Mouse (Mus musculus): ENCODE results near the gene Msantd2. TPM values are rescaled to one million over a fixed set of nuclear protein-coding genes. Genes with fewer than 3 reads are reported as not detected.

Gene Msantd2
- polyA plus RNA-seq, 1 experiment from 2014 or later, result 27.9 TPM

DNA sequence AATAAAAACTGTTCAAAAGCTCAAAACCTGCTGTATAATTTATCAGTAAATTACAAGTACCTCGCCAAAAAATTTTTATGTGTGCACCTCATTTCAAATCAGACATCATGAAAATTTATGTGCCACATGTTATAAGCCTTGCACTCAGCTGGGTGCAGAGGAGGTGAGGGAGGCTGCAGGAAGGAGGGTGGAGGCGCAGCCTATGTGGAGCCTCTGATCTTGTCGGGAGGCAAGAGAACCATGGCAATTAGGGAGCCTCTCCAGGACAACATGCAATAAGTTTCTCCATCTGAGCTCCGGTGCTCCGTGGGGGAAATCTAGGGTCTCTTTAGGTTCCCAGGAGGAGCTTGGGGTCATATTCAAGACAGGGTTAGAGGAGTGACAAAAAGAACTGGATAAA, 78.3 kb downstream of the Msantd2 start:
- no peak for ATAC-seq (ENCODE audit: low FRiP score, low read depth)
- Histone ChIP-seq H3K27me3 (no peaks in the 10 kb centered on the region), H3K4me1 (replicated peaks) (peaks cover 7% of the 10 kb centered on the region), H3K9me3 (no peaks in the 10 kb centered on the region), H3K27ac (replicated peaks) (no peak overlapping the region), H3K36me3 (no peaks in the 10 kb centered on the region), H3K4me2 (no peak overlapping the region), H3K4me3 (no peak overlapping the region), H3K9ac (no peak overlapping the region)
- WGBS, result 54% methylated on average over 5 of the region's 5 CpGs

DNA sequence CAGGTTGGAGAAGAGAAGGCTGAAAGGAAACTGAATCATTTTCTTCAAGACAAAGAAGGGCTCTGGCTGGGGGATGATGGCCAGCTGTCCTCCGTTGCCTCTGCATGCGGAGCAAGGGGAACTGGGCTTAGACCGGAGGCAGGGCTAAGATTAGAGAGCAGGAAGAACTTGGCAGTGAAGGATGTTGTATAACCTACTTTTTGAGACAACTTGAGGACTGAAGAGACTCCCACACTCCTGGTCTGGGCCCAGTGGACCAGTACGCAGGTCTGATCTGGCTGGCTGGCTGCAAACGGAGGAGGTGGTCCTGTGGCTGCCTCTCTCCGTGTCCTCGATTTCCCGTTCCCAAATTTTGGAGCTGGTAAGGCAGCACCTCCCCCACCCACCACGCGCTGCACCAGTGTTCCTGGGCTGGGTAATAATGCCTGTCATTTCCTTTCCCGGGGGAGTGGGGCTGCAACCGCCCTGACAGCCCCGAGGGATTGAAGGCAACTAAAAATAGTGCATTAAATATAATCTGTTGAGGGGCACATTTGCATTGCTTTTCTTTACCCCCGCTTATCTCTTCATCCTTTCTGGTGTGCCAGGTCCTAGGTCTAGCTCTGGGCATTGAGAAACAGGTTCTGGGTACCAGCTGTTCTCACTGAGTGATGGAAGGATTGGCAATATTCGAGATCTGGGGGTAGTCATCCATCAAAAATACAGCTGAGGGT, 78.9 kb downstream of the Msantd2 start:
- Histone ChIP-seq H3K27ac (replicated peaks) (no peak overlapping the region), H3K4me2 (peak overlapping the region; percentile 5; the same call in 1 of the 2 replicates), H3K36me3 (no peaks in the 10 kb centered on the region), H3K9ac (no peak overlapping the region), H3K4me3 (no peak overlapping the region), H3K9me3 (no peaks in the 10 kb centered on the region), H3K27me3 (no peaks in the 10 kb centered on the region), H3K4me1 (replicated peaks) (peaks cover 7% of the 10 kb centered on the region)
- 38% methylated on average over 15 of the region's 15 CpGs for WGBS
- ATAC-seq (ENCODE audit: low FRiP score, low read depth), result 0 out of 2 replicates have a peak, but pooled peaks have one; percentile 53

DNA sequence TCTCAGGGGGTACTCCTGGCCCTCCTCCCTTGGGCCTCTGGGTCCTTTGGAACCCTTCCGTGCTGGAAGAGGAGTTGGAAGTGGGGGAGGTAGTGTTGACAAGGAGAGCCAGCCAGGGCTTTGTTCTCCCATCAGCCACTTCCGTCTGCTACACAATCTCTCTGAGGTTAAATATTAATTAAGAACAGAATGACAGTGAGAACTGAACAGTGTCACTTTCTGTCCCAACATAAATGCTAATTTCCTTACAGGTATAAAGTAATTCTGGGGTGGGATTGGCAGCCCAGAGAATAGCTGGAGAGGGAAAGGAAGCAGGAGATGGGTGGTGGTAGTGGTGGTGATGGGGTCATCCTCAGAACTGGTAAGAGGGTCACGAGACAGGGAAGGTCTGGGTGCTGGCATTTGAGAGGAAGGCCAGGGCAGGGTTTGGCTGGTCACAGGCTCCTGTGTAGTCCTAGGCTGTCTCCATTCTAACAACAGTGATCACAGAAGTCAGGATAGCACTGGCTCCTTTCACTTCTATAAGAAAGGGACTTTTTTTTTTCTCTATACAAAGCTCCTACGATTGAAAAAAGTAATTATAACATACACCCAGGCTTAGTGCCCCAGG, 79.6 kb downstream of the Msantd2 start:
- Histone ChIP-seq H3K4me2 (no peak overlapping the region), H3K4me1 (replicated peaks) (peaks cover 7% of the 10 kb centered on the region), H3K36me3 (no peaks in the 10 kb centered on the region), H3K4me3 (no peak overlapping the region), H3K9ac (no peak overlapping the region), H3K27ac (replicated peaks) (no peak overlapping the region), H3K9me3 (no peaks in the 10 kb centered on the region), H3K27me3 (no peaks in the 10 kb centered on the region)
- 0 out of 2 replicates have a peak, but pooled peaks have one; percentile 45 for ATAC-seq (ENCODE audit: low FRiP score, low read depth)
- WGBS, result 34% methylated on average over 4 of the region's 4 CpGs

DNA sequence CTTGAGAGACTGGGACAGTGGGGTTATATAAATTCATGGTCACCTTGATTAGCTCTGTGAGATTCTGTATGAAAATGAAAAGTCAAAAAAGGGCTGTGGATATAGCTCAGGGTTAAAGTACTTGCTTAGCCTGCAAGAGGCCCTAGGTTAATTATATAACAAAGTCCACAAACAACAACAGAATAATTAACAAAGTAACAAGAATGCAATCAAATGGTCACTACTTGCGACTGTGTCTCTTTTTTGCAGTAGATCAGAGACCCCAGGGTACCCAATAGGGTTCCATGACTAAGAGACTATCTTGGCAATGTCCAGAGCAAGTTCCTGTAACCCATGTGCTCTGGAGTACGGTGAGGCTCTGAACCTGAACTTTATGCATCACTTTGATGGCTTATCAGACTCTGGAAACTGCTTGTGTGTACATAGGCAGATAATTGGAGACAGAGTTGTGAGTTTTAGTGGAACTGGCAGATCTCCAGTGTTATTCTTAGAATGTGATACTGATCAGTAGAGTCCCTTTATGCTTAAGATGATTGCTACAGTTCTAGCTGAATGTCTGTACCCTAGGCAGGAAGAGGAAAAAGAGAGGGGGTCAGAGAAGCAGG, 80.2 kb downstream of the Msantd2 start:
- no peak for ATAC-seq (ENCODE audit: low FRiP score, low read depth)
- Histone ChIP-seq H3K27me3 (no peaks in the 10 kb centered on the region), H3K9me3 (no peaks in the 10 kb centered on the region), H3K4me3 (no peak overlapping the region), H3K9ac (no peak overlapping the region), H3K4me1 (replicated peaks) (peaks cover 7% of the 10 kb centered on the region), H3K36me3 (no peaks in the 10 kb centered on the region), H3K27ac (replicated peaks) (no peak overlapping the region), H3K4me2 (no peak overlapping the region)
- 85% methylated on average over 2 of the region's 2 CpGs for WGBS

DNA sequence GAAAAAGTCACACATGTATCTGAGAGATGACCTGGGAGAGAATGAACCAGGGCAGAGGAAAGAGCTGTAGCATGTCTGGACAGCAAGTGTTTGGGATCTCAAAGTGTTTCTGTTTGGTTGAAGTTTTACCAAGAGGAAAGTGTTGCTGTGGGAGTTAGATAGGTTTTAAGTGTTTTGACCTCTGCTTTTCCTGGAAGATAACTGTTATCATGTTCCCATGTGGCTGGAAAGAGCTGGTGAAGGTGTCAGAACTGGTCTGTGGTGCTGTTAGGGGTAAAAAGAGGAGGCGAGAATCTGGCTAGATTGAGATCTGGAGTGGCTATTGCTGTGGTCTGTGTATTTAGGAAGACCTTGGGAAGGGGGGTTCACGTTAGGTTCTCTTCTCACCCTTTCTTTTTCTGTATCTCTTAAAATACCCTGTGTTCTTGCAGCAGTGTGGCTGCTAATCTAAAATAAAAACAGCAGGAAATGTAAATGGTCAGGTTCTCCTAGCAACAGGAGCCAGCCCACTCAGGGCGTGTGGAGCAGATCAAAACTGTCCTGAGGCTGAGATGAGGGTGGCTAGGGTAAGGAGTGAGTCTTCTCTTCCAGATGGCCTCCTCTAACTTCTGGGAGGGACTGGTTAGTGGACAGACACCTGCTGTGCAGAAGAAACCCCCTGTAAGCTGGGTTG, 83.2 kb downstream of the Msantd2 start:
- Histone ChIP-seq H3K9ac (no peak overlapping the region), H3K36me3 (no peaks in the 10 kb centered on the region), H3K9me3 (no peaks in the 10 kb centered on the region), H3K4me1 (replicated peaks) (peaks cover 20% of the 10 kb centered on the region), H3K27ac (replicated peaks) (no peak overlapping the region), H3K27me3 (no peaks in the 10 kb centered on the region), H3K4me3 (no peak overlapping the region), H3K4me2 (no peak overlapping the region)
- no peak for ATAC-seq (ENCODE audit: low FRiP score, low read depth)
- WGBS, result 63% methylated on average over 3 of the region's 3 CpGs

Other genes with a start within 250 kb of the Msantd2 start
- gene Slc37a2, start 233.6 kb upstream of the Msantd2 start, polyA plus RNA-seq (2015; fragmentation: Nextera tagmentation; extraction: Ambion mirVana), result 1.4 and 2.1 TPM in 2 replicates
- 7.4 and 7.8 TPM in 2 replicates for gene Ccdc15, start 140.9 kb upstream of the Msantd2 start, polyA plus RNA-seq (2015; fragmentation: Nextera tagmentation; extraction: Ambion mirVana)
- gene Hepacam, start 122.0 kb upstream of the Msantd2 start, polyA plus RNA-seq (2015; fragmentation: Nextera tagmentation; extraction: Ambion mirVana), result 24.9 and 28.7 TPM in 2 replicates
- gene Robo4, start 87.4 kb upstream of the Msantd2 start, polyA plus RNA-seq (2015; fragmentation: Nextera tagmentation; extraction: Ambion mirVana), result 4.6 and 8.2 TPM in 2 replicates
- gene Robo3, start 56.1 kb upstream of the Msantd2 start, polyA plus RNA-seq (2015; fragmentation: Nextera tagmentation; extraction: Ambion mirVana), result 13.0 and 14.1 TPM in 2 replicates
- gene Esam, start 38.8 kb downstream of the Msantd2 start, polyA plus RNA-seq (2015; fragmentation: Nextera tagmentation; extraction: Ambion mirVana), result 45.4 and 45.5 TPM in 2 replicates
- gene Vsig2, start 49.9 kb downstream of the Msantd2 start, polyA plus RNA-seq (2015; fragmentation: Nextera tagmentation; extraction: Ambion mirVana), result 0.89 and 1.4 TPM in 2 replicates
- 4.1 and 5.0 TPM in 2 replicates for gene Nrgn, start 63.6 kb downstream of the Msantd2 start, polyA plus RNA-seq (2015; fragmentation: Nextera tagmentation; extraction: Ambion mirVana)
- gene Siae, start 66.4 kb downstream of the Msantd2 start, polyA plus RNA-seq (2015; fragmentation: Nextera tagmentation; extraction: Ambion mirVana), result 11.6 and 13.3 TPM in 2 replicates
- 10.5 and 11.2 TPM in 2 replicates for gene Spa17, start 124.4 kb downstream of the Msantd2 start, polyA plus RNA-seq (2015; fragmentation: Nextera tagmentation; extraction: Ambion mirVana)
- 86.4 and 88.3 TPM in 2 replicates for gene Tbrg1, start 168.0 kb downstream of the Msantd2 start, polyA plus RNA-seq (2015; fragmentation: Nextera tagmentation; extraction: Ambion mirVana)
- not detected in 2 replicates for gene Panx3, start 179.9 kb downstream of the Msantd2 start, polyA plus RNA-seq (2015; fragmentation: Nextera tagmentation; extraction: Ambion mirVana)
- not detected in 2 replicates for gene Olfr160, start 226.9 kb downstream of the Msantd2 start, polyA plus RNA-seq (2015; fragmentation: Nextera tagmentation; extraction: Ambion mirVana)